Mouse (Mus musculus) lung, embryonic 14.5 days (tissue): ENCODE measurements around the gene Slc25a25. TPM values are rescaled to one million over a fixed set of nuclear protein-coding genes. Genes with fewer than 3 reads are reported as not detected.

Experiments used
- ATAC-seq: fragments of 200-750 bp; cut with Nextera tagmentation; 2 replicates; pipeline ENCODE4 v1.8.0; 2017; ENCODE audit warnings: mild to moderate bottlenecking, moderate TSS enrichment, moderate library complexity; ENCODE audit not compliant: insufficient read depth
- DNase-seq: peaks from one replicate; pipeline ENCODE4 v3.0.0-alpha.2; 2015
- H3K27ac ChIP-seq: fragments of 300-500 bp; sonication (generic); 2 replicates; pipeline ENCODE4 v1.5.1; 2014; ENCODE audit warnings: low read depth, mild to moderate bottlenecking, moderate library complexity
- H3K27me3 ChIP-seq: fragments of 300-500 bp; sonication (generic); 2 replicates; pipeline ENCODE4 v1.6.1; 2014; ENCODE audit warnings: low read length, control low read depth; ENCODE audit not compliant: insufficient read depth
- H3K36me3 ChIP-seq: fragments of 300-500 bp; sonication (generic); 2 replicates; pipeline ENCODE4 v1.6.1; 2014; ENCODE audit warnings: control low read depth; ENCODE audit not compliant: insufficient read depth
- H3K4me1 ChIP-seq: fragments of 300-500 bp; sonication (generic); 2 replicates; pipeline ENCODE4 v1.6.1; 2014; ENCODE audit warnings: antibody characterized with exemption, control low read depth; ENCODE audit not compliant: insufficient read depth
- H3K4me2 ChIP-seq: fragments of 300-500 bp; sonication (generic); 2 replicates; pipeline ENCODE4 v1.6.1; 2014; ENCODE audit warnings: mild to moderate bottlenecking
- H3K4me3 ChIP-seq: fragments of 300-500 bp; sonication (generic); 2 replicates; pipeline ENCODE4 v1.5.1; 2014; ENCODE audit warnings: low read depth, low read length
- H3K9ac ChIP-seq: fragments of 300-500 bp; sonication (generic); 2 replicates; pipeline ENCODE4 v1.6.1; 2014
- H3K9me3 ChIP-seq: fragments of 300-500 bp; sonication (generic); 2 replicates; pipeline ENCODE4 v1.6.1; 2016; ENCODE audit warnings: low read depth, low read length, control low read depth
- CTCF ChIP-seq: IDR thresholded peaks from 2 replicates; pipeline ENCODE4 v1.5.1; 2016; ENCODE audit warnings: antibody characterized with exemption, low read depth
- WGBS: fragments of 180-500 bp; shearing (Covaris S2); extraction: QIAGEN DNeasy Blood & Tissue Kit; methylation state at CpG from one replicate; pipeline ENCODE4 v1.1.7; 2014; 5-methylcytosine and 5-hydroxymethylcytosine counted together
- polyA plus RNA-seq: library from polyadenylated mRNA; unstranded; fragments of >200 nt; fragmentation: Nextera tagmentation; extraction: Ambion mirVana; gene quantifications from 2 replicates; pipeline ENCODE4 v1.2.1, GENCODE M21; 2014

Slc25a25 gene
- polyA plus RNA-seq, 1 experiment from 2014 or later: 19.5 TPM

- 32% methylated on average over 2 of the region's 2 CpGs for WGBS
- Histone ChIP-seq H3K9me3 (no peaks in the 10 kb centered on the region), H3K4me3 (no peak overlapping the region), H3K27me3 (no peaks in the 10 kb centered on the region), H3K4me2 (no peak overlapping the region), H3K27ac (peak overlapping the region; percentile 10; the same call in 1 of the 2 replicates), H3K4me1 (peaks cover 15% of the 10 kb centered on the region; the same call in 1 of the 2 replicates), H3K9ac (no peak overlapping the region), H3K36me3 (peaks cover 15% of the 10 kb centered on the region)
- no peak for TF ChIP-seq CTCF
- ATAC-seq (peak; percentile 35; the same call in 1 of the 2 replicates), DNase-seq (peak; percentile 50)
Observed at GRCm38 (mm10) chr2:32440164-32440563, 11.1 kb downstream of the Slc25a25 start.

DNA sequence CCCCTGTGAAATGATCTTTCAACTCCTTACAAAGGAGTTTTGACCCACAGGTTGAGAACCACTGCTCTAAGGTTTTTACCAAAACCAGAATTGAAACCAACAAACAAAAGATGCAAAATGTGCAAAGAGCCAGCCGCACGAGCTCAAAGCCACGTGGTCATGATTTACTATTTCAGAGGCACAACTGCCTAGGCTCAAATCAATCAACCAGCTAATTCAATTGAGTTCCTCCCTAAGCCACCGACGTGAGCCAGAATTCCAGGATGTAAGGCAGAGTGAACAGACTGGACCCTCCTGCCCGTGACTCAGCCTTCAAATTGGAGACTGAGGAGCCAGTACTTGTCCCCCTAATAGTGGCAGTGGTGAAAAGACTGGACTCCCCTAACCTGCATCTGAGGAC, 12.1 kb downstream of the Slc25a25 start:
- H3K4me3 ChIP-seq: no peak overlapping the region
- H3K4me1 ChIP-seq: peaks cover 15% of the 10 kb centered on the region; the same call in 1 of the 2 replicates
- no peaks in the 10 kb centered on the region for H3K27me3 ChIP-seq
- H3K9me3 ChIP-seq: no peaks in the 10 kb centered on the region
- DNase-seq (no peak), ATAC-seq (no peak)
- H3K27ac ChIP-seq: 0 out of 2 replicates have a peak overlapping the region, but pooled peaks have one; percentile 19
- H3K9ac ChIP-seq: no peak overlapping the region
- no peak for TF ChIP-seq CTCF
- H3K4me2 ChIP-seq: no peak overlapping the region
- H3K36me3 ChIP-seq: peaks cover 7% of the 10 kb centered on the region; the same call in 1 of the 2 replicates
- WGBS: 54% methylated on average over 6 of the region's 6 CpGs

DNA sequence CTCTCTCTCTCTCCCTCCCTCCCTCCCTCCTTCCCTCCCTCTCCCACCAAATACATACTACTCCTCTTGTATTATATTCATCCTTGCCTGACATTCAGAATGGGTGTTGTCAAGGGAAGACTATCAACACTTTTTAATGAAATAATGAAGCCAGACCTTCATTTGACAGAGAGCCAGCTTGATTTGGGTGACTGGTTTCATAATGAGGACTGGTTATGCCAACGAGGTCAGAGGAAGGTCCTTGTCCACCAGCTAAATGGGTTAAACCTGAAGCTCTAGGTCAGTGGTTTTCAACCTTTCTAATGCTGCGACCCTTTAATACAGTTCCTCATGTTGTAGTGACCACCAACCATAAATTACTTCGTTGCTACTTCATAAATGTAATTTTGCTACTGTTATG, 12.5 kb downstream of the Slc25a25 start:
- 81% methylated on average over 3 of the region's 3 CpGs for WGBS
- peaks cover 15% of the 10 kb centered on the region; the same call in 1 of the 2 replicates for H3K4me1 ChIP-seq
- no peak for TF ChIP-seq CTCF
- H3K36me3 ChIP-seq: peaks cover 4% of the 10 kb centered on the region; the same call in 1 of the 2 replicates
- H3K9ac ChIP-seq: no peak overlapping the region
- no peaks in the 10 kb centered on the region for H3K27me3 ChIP-seq
- ATAC-seq (no peak), DNase-seq (no peak)
- H3K9me3 ChIP-seq: no peaks in the 10 kb centered on the region
- H3K4me3 ChIP-seq: no peak overlapping the region
- no peak overlapping the region for H3K4me2 ChIP-seq
- H3K27ac ChIP-seq: no peak overlapping the region

- H3K27me3 ChIP-seq: no peaks in the 10 kb centered on the region
- WGBS: 73% methylated on average over 2 of the region's 2 CpGs
- no peak overlapping the region for H3K4me2 ChIP-seq
- H3K27ac ChIP-seq: peak overlapping the region; percentile 58; the same call in 1 of the 2 replicates
- no peaks in the 10 kb centered on the region for H3K36me3 ChIP-seq
- no peak for TF ChIP-seq CTCF
- DNase-seq (no peak), ATAC-seq (no peak)
- H3K9ac ChIP-seq: no peak overlapping the region
- H3K9me3 ChIP-seq: no peaks in the 10 kb centered on the region
- H3K4me3 ChIP-seq: no peak overlapping the region
- H3K4me1 ChIP-seq: peaks cover 15% of the 10 kb centered on the region; the same call in 1 of the 2 replicates
Observed at GRCm38 (mm10) chr2:32437612-32438166, 13.6 kb downstream of the Slc25a25 start.

GRCm38 (mm10) chr2:32436686-32437372, 14.4 kb downstream of the Slc25a25 start:
- 44% methylated on average over 3 of the region's 3 CpGs for WGBS
- Histone ChIP-seq H3K4me2 (no peak overlapping the region), H3K27me3 (no peaks in the 10 kb centered on the region), H3K4me3 (no peak overlapping the region), H3K36me3 (no peaks in the 10 kb centered on the region), H3K9ac (no peak overlapping the region), H3K4me1 (peaks cover 15% of the 10 kb centered on the region; the same call in 1 of the 2 replicates), H3K9me3 (no peaks in the 10 kb centered on the region), H3K27ac (peak overlapping the region; percentile 58)
- DNase-seq (peak; percentile 63), ATAC-seq (peak; percentile 52; the same call in 1 of the 2 replicates)
- no peak for TF ChIP-seq CTCF

DNA sequence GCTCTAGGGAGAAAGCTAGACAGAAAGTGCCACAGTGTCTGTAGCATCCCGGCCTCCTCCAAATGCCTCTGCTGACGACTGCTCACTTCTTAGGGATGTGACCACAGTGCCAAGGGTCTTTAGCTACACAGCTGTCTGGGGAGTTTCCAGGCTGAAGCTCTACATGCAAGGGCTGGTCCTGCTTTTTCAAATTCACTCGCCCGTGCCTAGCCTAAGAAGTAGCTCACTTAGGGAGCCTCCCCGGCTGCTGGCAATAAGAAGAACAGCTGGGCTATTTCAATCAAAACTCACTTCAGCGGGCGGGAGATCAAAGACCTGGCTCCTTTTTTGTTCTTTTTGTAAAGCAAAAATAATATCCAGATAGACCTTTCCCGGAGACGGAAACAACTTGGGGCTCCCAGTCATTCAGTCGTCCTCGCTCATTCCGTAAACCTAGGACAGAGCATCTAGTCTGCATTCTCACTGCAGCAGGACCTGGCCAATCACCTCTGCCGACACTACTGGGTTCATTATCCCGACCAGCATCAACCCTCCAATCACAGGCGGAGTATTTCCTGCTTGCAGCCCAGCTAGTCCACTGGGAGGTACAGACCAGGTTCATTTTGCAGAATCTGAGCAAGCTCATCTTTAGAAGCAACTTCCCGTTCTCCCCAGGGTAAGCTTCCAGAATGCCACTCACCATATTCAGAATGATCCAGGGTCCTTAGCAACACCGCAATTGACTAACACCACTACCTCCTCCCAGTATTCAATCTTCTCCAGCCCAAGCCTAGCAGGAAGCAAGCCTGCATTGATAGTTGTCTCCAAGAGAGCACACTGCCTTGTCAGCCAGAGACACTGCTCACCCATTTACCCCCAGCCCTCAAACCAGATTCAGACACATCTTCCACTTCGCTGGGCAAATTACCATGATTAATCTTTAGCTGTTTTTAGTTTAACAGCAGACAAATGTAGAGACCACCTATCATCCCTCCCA, 20.3 kb downstream of the Slc25a25 start:
- Histone ChIP-seq H3K4me1 (peaks cover 26% of the 10 kb centered on the region), H3K27me3 (no peaks in the 10 kb centered on the region), H3K9me3 (no peaks in the 10 kb centered on the region), H3K9ac (peak overlapping the region; percentile 56), H3K4me3 (peak overlapping the region; percentile 40), H3K4me2 (peak overlapping the region; percentile 71), H3K27ac (peak overlapping the region; percentile 82), H3K36me3 (no peaks in the 10 kb centered on the region)
- no peak for TF ChIP-seq CTCF
- DNase-seq: peak; percentile 92
- ATAC-seq: peak; percentile 90
- 9% methylated on average over 18 of the region's 18 CpGs for WGBS
